Mouse (Mus musculus) MEL (cell line): ENCODE measurements at regions not wholly inside any gene's neighbourhood (a gene's known extent, or its start where the extent isn't known, plus 50 kb on each side); places are given as distances from the start of the nearest gene placed in this dataset.

Experiments
- BHLHE40 ChIP-seq: IDR thresholded peaks from 2 replicates; pipeline ENCODE4 v1.6.1; 2012; ENCODE audit warnings: low read depth, mild to moderate bottlenecking, inconsistent platforms, low read length, improper control_type of control experiment, borderline replicate concordance
- CTCF ChIP-seq, 3 experiments: IDR thresholded peaks in 2 of 3; conservative IDR thresholded peaks in 1 of 3; 2 replicates each; pipeline ENCODE4 v1.5.1; 2011 to 2012; ENCODE audit warnings: low read length in 3 of 3, low read depth in 2 of 3, mild to moderate bottlenecking in 2 of 3, improper control_type of control experiment in 1 of 3, inconsistent platforms in 1 of 3, mixed read lengths in 1 of 3, moderate library complexity in 1 of 3; ENCODE audit not compliant: control insufficient read depth in 1 of 3, insufficient read depth in 1 of 3, poor library complexity in 1 of 3, severe bottlenecking in 1 of 3
- GATA1 ChIP-seq: IDR thresholded peaks from 2 replicates; pipeline ENCODE4 v1.6.1; 2011; ENCODE audit warnings: low read depth, low read length, improper control_type of control experiment
- HCFC1 ChIP-seq: IDR thresholded peaks from 2 replicates; pipeline ENCODE4 v1.6.1; 2012; ENCODE audit warnings: low read depth, mild to moderate bottlenecking, inconsistent platforms, low read length, improper control_type of control experiment, moderate library complexity
- JUND ChIP-seq: IDR thresholded peaks from 2 replicates; pipeline ENCODE4 v1.6.1; 2011; ENCODE audit warnings: low read depth, mild to moderate bottlenecking, improper control_type of control experiment, low read length
- KAT2A ChIP-seq: conservative IDR thresholded peaks from 2 replicates; pipeline ENCODE4 v1.6.1; 2012; ENCODE audit warnings: low read depth, low read length, improper control_type of control experiment, inconsistent platforms
- MAZ ChIP-seq: IDR thresholded peaks from 2 replicates; pipeline ENCODE4 v1.6.1; 2012; ENCODE audit warnings: low read depth, mild to moderate bottlenecking, inconsistent platforms, low read length, improper control_type of control experiment
- POLR2A ChIP-seq, 2 experiments: IDR thresholded peaks; 2 replicates each; pipeline ENCODE4 v1.6.1; 2011 to 2012; ENCODE audit warnings: low read length in 2 of 2, mild to moderate bottlenecking in 2 of 2, control low read depth in 1 of 2, improper control_type of control experiment in 1 of 2, low read depth in 1 of 2, moderate library complexity in 1 of 2; ENCODE audit not compliant: control insufficient read depth in 1 of 2, insufficient read depth in 1 of 2, poor library complexity in 1 of 2
- RAD21 ChIP-seq: IDR thresholded peaks from 2 replicates; pipeline ENCODE4 v1.6.1; 2011; ENCODE audit warnings: mild to moderate bottlenecking, low read depth, low read length, improper control_type of control experiment
- TBP ChIP-seq: IDR thresholded peaks from 2 replicates; pipeline ENCODE4 v1.8.0; 2011; ENCODE audit warnings: low read depth, low read length, improper control_type of control experiment
- USF2 ChIP-seq, 2 experiments: IDR thresholded peaks; 2 replicates each; pipeline ENCODE4 v1.6.1; 2011 to 2012; ENCODE audit warnings: improper control_type of control experiment in 2 of 2, low read length in 2 of 2, borderline replicate concordance in 1 of 2, inconsistent platforms in 1 of 2, low read depth in 1 of 2, mild to moderate bottlenecking in 1 of 2; ENCODE audit not compliant: insufficient read depth in 1 of 2
- ZKSCAN1 ChIP-seq: IDR thresholded peaks from 2 replicates; pipeline ENCODE4 v1.6.1; 2012; ENCODE audit warnings: low read depth, mild to moderate bottlenecking, inconsistent platforms, low read length, improper control_type of control experiment, moderate library complexity
- ZMIZ1 ChIP-seq: IDR thresholded peaks from 2 replicates; pipeline ENCODE4 v1.6.1; 2012; ENCODE audit warnings: low read depth, mild to moderate bottlenecking, inconsistent platforms, low read length, improper control_type of control experiment, moderate library complexity
- ZNF384 ChIP-seq: IDR thresholded peaks from 2 replicates; pipeline ENCODE4 v1.6.1; 2012; ENCODE audit warnings: low read depth, mild to moderate bottlenecking, inconsistent platforms, low read length, improper control_type of control experiment

DNA sequence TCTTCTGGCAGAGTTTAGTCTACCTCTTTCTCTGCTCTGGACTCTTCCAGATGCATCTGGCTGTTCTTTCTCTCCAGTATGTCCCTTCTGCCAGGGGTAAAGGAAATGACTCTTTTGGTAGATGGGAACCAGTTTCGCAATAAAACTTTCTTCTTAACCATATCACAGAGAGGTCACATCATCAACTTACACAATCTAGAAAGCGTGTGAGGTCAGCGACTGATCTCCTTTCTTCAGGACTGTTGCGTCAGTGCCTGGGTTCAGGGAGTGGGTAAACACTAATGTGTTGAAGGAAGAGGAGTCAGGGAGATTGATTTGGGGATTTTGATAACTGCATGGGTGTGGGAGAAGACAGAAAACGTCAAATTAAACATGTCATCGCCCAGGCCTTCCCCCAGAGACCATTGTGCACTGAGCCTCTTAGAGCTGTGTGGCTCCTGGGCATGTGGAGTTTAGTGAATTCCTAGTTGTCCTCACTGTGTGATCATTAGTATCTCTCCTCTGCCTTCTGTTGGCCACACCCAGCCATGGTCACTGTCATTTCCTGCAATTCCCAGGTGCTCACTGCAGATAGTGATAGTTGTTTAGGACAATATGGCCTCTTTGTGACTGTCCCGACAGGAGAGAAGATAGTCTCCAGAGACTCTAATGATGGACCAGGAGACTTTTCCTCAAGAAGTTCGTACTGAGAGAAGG lies 122.2 kb upstream of the Arntl start:
- TF ChIP-seq ZMIZ1 (no peak), MAZ (no peak), TBP (no peak), JUND (no peak), ZNF384 (no peak), CTCF (IDR thresholded peaks at IDR 0.05 in 2 of 3, conservative IDR thresholded peaks at IDR 0.05 in 1 of 3; ENCODE audit: control insufficient read depth in 1 of 3, insufficient read depth in 1 of 3, low read depth in 2 of 3, low read length in 3 of 3, poor library complexity in 1 of 3, severe bottlenecking in 1 of 3) (no peak), KAT2A (no peak), HCFC1 (no peak), GATA1 (no peak), ZKSCAN1 (no peak), BHLHE40 (no peak), POLR2A (IDR thresholded peaks at IDR 0.05; ENCODE audit: control insufficient read depth in 1 of 2, insufficient read depth in 1 of 2, low read depth in 1 of 2, low read length in 2 of 2, poor library complexity in 1 of 2) (no peak), USF2 (IDR thresholded peaks at IDR 0.05; ENCODE audit: borderline replicate concordance in 1 of 2, insufficient read depth in 1 of 2, low read depth in 1 of 2, low read length in 2 of 2) (no peak), RAD21 (no peak)
